Mouse (Mus musculus): ENCODE results near the gene Gm26602. TPM values are rescaled to one million over a fixed set of nuclear protein-coding genes. Genes with fewer than 3 reads are reported as not detected.
A peak's percentile ranks its signal among the peaks of the same experiment; 100 is the strongest.
"Not testable (repeated sequence)": the region's sequence is repeated elsewhere in the genome, so short reads cannot be mapped to it uniquely, and the experiment has no call there.

Gene Gm26602
- total RNA-seq, 2 experiments from 2014 or later, result 22.8 TPM; not detected in 1

DNA sequence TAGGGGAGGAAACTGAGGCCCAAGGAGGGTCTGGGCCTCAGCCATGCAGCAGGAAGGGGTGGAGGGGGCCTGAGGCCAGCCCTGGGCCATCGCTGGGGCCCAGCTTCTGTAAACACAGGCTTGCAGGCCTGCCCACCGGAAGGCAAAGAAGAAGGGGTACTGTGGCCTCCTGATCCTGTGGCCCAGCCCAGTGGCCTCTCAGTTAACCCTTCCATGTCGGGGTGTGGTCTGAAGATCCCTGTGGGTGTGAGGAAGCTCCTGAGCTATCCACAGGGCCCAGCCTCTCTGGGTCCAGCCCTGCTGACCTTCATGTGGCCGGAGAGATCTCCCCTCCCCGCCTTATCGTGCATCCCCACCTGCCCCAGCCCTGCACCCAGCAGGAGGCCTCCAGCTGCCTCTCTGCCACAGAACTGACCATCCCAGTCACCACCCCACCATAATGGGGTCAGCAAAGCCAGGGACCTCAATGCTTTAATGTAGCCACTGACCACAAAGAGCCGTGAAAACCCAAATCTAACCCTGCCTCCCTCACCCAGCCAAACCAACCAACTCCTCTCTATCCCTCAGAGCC, 36.2 kb downstream of the Gm26602 start:
- ATAC-seq (replicated peaks; ENCODE audit: low FRiP score, poor library complexity, severe bottlenecking), result no peak

DNA sequence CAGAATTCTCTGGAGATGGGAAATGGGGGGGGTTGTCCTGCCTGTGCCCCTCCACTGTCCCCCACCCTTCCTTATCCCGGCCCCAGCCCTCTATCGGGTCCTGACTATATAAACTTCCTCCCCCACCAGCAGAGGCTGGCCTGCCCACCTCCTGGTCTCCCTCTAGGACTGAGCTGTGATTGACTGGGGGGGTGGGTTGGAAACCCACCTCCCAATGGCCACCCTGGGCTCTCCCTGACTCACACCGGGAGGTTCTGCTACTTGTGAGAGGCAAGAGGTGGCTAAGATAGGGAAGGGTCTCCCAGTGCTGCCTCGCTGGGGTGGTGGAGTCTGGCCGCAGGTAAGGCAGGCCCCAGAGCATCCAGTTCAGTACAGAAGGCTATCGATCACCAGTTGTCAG, 36.8 kb downstream of the Gm26602 start:
- ATAC-seq (replicated peaks; ENCODE audit: low FRiP score, poor library complexity, severe bottlenecking), result no peak

DNA sequence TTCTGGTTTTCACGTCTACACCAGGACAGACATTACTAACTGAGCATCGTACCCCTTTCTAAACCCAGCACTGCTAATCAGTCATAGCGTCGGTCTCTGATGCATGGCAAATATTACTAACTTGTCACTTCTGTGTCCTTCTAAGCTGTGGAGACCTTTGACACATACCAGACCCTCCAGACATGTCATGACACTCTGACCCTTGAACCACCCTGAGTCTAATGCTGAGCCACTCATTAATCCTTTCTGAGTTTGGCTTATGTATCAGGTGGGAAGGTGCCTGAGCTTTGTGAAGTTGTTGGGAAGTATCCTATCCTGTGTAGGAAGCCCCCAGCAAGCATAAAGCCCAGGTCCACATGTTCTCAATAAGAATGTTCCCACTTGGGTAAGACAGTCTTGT, 39.2 kb downstream of the Gm26602 start:
- no peak for ATAC-seq (replicated peaks; ENCODE audit: low FRiP score, poor library complexity, severe bottlenecking)

DNA sequence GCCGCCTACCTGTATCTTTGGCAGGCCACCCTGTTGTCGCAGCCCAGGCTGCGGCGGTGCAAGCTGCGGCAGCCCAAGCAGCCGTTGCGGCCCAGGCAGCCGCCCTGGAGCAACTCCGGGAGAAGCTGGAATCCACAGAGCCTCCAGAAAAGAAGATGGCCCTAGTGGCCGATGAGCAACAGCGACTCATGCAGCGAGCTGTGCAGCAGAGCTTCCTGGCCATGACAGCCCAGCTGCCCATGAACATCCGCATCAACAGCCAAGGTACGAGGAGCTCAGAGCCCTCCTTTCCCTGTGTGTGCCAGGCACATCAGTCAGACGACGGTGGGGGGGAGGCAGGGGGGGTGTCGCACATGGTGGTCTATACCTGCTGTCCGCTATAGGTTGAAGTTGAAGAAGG, 40.0 kb downstream of the Gm26602 start:
- ATAC-seq (replicated peaks; ENCODE audit: low FRiP score, poor library complexity, severe bottlenecking), result no peak

DNA sequence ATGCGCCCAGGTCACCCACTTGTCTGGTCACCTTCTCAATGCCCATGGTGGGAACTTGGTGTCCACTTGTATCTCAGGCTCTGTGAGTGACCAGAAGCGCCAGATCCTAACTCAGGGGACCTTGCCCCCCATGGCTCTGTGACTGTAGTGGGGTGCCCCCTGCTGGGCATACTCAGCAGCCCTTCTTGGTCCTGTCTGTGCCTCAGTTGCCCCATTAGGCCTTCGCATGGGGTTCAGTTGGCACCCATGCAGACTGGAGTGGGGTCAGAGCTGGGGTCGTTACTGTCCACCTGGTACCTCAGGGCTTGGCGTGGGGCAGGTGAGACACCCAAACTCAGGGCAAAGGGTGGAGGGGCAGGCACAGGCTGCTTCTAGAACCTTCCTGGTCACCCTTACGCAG, 43.3 kb downstream of the Gm26602 start:
- no peak for ATAC-seq (replicated peaks; ENCODE audit: low FRiP score, poor library complexity, severe bottlenecking)

DNA sequence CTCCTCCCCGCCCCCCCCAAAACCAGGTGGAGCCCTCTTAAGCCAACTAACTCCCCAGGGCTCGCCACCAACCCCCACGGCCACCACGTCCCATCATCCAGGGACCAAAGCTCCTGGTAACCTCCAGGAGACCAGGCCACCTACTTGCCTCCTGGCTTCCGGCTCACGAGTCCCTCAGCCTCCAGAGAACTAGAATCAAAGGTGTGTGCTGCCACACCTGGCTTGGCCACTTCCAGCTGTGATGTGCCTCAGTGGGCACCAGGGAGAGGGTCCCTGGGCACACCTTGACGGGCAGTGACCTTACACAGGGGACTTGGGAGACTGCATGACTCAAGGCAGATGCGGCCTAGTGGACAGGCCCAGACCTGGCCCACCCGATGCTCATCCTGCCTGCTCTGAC, 45.0 kb downstream of the Gm26602 start:
- ATAC-seq (replicated peaks; ENCODE audit: low FRiP score, poor library complexity, severe bottlenecking), result no peak

DNA sequence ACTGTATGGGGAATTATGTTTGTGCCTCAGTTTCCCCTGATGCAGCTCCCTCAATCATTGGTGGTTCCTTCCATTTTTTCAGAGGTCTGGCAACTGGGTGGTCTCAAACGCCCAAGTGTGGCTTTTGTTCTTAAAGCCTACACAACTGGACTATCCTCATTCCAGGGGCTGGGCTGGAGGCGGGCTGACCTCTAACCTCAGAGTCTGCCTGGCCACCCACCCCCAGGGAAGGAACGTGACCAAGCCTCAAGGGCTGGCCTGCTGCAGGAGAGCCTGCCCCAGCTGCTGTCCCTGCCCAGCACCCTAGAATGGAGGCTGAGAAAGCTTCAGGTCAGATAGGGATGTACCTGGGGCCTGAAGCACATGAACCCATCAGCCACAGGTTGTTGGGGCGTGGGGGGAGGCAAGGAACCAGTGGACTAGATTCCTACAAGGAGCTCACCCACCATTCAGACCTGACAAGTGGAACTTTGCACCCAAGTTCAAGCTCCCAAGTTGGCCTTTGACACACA, 46.0 kb downstream of the Gm26602 start:
- ATAC-seq (replicated peaks; ENCODE audit: low FRiP score, poor library complexity, severe bottlenecking), result no peak

DNA sequence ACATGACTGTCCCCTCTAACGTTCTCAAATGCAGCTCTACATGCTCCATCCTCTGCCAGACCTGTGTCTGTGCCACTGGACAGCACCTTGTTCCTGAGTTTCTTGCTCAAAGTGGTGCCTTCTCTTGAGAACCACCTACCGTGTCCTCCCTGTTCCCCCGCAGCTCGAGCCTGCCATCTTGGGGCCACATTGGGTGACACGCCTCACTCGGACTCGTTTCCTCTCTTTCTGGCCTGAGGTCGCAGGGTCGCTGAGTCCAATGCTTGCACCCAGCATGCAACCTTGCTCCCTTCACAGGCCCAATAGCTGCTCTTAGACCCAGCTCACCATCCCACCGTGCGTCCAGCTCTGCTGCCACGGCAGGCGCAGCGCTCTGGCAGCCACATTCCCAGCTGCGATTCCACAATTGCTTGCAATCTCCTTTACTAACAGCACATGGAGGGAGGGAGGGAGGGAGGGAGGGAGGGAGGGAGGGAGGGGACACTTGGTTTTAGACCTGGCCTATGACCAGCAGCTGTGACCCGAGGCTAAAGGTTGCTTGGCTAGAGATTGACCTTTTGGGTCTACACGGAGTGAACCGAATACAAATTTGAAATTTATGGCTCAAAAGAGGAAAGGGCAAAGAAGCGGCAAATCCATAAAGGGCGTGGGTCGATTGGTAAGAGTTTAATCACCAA, 47.6 kb downstream of the Gm26602 start:
- peak; percentile 45 for ATAC-seq (replicated peaks; ENCODE audit: low FRiP score, poor library complexity, severe bottlenecking)

DNA sequence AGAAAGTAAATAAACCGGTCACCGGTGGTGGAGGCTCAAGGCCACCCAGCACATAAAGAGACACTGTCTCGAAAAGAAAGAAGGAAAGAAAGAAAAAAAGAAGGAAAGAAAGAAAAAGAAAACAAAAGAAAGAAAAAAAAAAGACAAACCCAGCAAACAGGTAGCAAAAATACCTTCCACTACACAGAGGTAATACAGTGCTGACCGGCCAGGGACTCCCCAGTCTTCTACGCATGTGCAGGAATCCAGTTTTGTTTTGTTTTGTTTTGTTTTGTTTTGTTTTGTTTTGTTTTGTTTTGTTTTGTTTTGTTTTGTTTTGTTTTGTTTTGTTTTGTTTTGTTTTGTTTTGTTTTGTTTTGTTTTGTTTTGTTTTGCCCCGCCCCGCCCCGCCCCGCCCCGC, 48.8 kb downstream of the Gm26602 start:
- not testable (repeated sequence) for ATAC-seq (replicated peaks; ENCODE audit: low FRiP score, poor library complexity, severe bottlenecking)

DNA sequence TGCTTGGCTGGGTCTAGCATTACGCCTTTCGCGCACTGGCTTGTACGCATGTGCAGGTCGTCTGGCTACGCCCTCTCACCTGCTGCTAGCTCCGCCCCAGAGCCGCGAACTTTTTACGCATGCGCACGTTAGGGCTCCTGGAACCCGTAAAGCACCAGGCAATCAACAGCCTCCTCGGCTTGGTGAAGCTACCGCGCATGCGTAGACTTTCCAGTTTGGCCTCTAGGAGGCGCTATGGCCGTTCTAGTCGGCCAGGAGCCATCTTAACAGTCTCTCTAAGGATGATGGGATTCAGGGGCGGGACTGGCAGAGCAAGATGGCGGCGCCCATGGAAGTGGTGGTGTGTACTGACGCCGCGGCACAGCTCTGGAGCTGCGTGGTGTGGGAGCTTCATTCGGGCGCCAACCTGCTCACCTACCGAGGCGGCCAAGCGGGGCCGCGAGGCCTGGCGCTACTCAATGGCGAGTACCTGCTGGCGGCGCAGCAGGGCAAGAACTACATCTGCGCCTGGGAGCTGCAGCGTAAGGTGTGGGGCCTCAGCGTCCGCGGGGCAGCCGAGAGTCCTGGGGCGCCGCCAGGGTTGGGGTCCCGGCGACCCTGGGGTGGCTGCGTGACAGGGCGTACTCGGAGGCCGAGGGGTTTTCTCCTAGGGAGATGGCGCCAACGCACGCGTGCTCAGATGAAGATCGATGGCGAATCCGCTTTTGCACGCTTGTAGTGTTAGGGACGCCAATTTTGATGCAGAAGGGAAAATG, 49.4 kb downstream of the Gm26602 start, which contains the start of gene Wdr18:
Gene Wdr18, plus strand, starts transcription at position 306 of the 755 bp plus-strand sequence.
- ATAC-seq (replicated peaks; ENCODE audit: low FRiP score, poor library complexity, severe bottlenecking), result peak; percentile 94

Other genes with a start within 250 kb of the Gm26602 start
Only the 30 nearest of the 35 such genes appear.
- not detected in 2 replicates for gene Gzmm, start 221.8 kb upstream of the Gm26602 start, total RNA-seq (2015; ENCODE audit: low replicate concordance)
- not detected in 2 replicates for gene Gzmm, start 221.8 kb upstream of the Gm26602 start, total RNA-seq (2017; ENCODE audit: low replicate concordance)
- gene Bsg, start 206.4 kb upstream of the Gm26602 start, total RNA-seq (2015; ENCODE audit: low replicate concordance), result 1,896 and 2,324 TPM in 2 replicates
- 1,328 and 1,345 TPM in 2 replicates for gene Bsg, start 206.4 kb upstream of the Gm26602 start, total RNA-seq (2017; ENCODE audit: low replicate concordance)
- gene Hcn2, start 194.2 kb upstream of the Gm26602 start, total RNA-seq (2015; ENCODE audit: low replicate concordance), result not detected in 2 replicates
- not detected in 2 replicates for gene Hcn2, start 194.2 kb upstream of the Gm26602 start, total RNA-seq (2017; ENCODE audit: low replicate concordance)
- gene Polrmt, start 164.3 kb upstream of the Gm26602 start, total RNA-seq (2015; ENCODE audit: low replicate concordance), result 8.0 TPM in 1 of 2 replicates, not detected in the other
- gene Polrmt, start 164.3 kb upstream of the Gm26602 start, total RNA-seq (2017; ENCODE audit: low replicate concordance), result 0.64 and 4.4 TPM in 2 replicates
- gene Fgf22, start 155.8 kb upstream of the Gm26602 start, total RNA-seq (2015; ENCODE audit: low replicate concordance), result not detected in 2 replicates
- gene Fgf22, start 155.8 kb upstream of the Gm26602 start, total RNA-seq (2017; ENCODE audit: low replicate concordance), result not detected in 2 replicates
- gene Rnf126, start 143.9 kb upstream of the Gm26602 start, total RNA-seq (2015; ENCODE audit: low replicate concordance), result 40.0 and 58.7 TPM in 2 replicates
- 18.3 and 19.4 TPM in 2 replicates for gene Rnf126, start 143.9 kb upstream of the Gm26602 start, total RNA-seq (2017; ENCODE audit: low replicate concordance)
- 5.4 TPM in 1 of 2 replicates, not detected in the other for gene Fstl3, start 133.6 kb upstream of the Gm26602 start, total RNA-seq (2015; ENCODE audit: low replicate concordance)
- 0.38 and 1.3 TPM in 2 replicates for gene Fstl3, start 133.6 kb upstream of the Gm26602 start, total RNA-seq (2017; ENCODE audit: low replicate concordance)
- 25.6 and 44.0 TPM in 2 replicates for gene Prss57, start 119.9 kb upstream of the Gm26602 start, total RNA-seq (2015; ENCODE audit: low replicate concordance)
- 1.1 and 6.5 TPM in 2 replicates for gene Prss57, start 119.9 kb upstream of the Gm26602 start, total RNA-seq (2017; ENCODE audit: low replicate concordance)
- gene Palm, start 117.3 kb upstream of the Gm26602 start, total RNA-seq (2015; ENCODE audit: low replicate concordance), result 8.8 and 16.2 TPM in 2 replicates
- gene Palm, start 117.3 kb upstream of the Gm26602 start, total RNA-seq (2017; ENCODE audit: low replicate concordance), result 2.0 and 9.2 TPM in 2 replicates
- gene Misp, start 89.9 kb upstream of the Gm26602 start, total RNA-seq (2015; ENCODE audit: low replicate concordance), result not detected in 2 replicates
- gene Misp, start 89.9 kb upstream of the Gm26602 start, total RNA-seq (2017; ENCODE audit: low replicate concordance), result not detected in 2 replicates
- gene Ptbp1, start 56.4 kb upstream of the Gm26602 start, total RNA-seq (2015; ENCODE audit: low replicate concordance), result 134 and 185 TPM in 2 replicates
- gene Ptbp1, start 56.4 kb upstream of the Gm26602 start, total RNA-seq (2017; ENCODE audit: low replicate concordance), result 89.3 and 94.7 TPM in 2 replicates
- gene Prtn3, start 36.4 kb upstream of the Gm26602 start, total RNA-seq (2015; ENCODE audit: low replicate concordance), result 247 and 296 TPM in 2 replicates
- 52.3 and 54.7 TPM in 2 replicates for gene Prtn3, start 36.4 kb upstream of the Gm26602 start, total RNA-seq (2017; ENCODE audit: low replicate concordance)
- gene Plppr3, start 36.2 kb upstream of the Gm26602 start, total RNA-seq (2015; ENCODE audit: low replicate concordance), result 0.84 TPM in 1 of 2 replicates, not detected in the other
- 0.83 and 1.7 TPM in 2 replicates for gene Plppr3, start 36.2 kb upstream of the Gm26602 start, total RNA-seq (2017; ENCODE audit: low replicate concordance)
- gene Elane, start 24.6 kb upstream of the Gm26602 start, total RNA-seq (2015; ENCODE audit: low replicate concordance), result 613 and 617 TPM in 2 replicates
- gene Elane, start 24.6 kb upstream of the Gm26602 start, total RNA-seq (2017; ENCODE audit: low replicate concordance), result 146 and 166 TPM in 2 replicates
- not detected in 2 replicates for gene Cfd, start 20.0 kb upstream of the Gm26602 start, total RNA-seq (2015; ENCODE audit: low replicate concordance)
- not detected in 2 replicates for gene Cfd, start 20.0 kb upstream of the Gm26602 start, total RNA-seq (2017; ENCODE audit: low replicate concordance)
- 5.9 and 17.7 TPM in 2 replicates for gene Med16, start 1.9 kb upstream of the Gm26602 start, total RNA-seq (2015; ENCODE audit: low replicate concordance)
- gene Med16, start 1.9 kb upstream of the Gm26602 start, total RNA-seq (2017; ENCODE audit: low replicate concordance), result 8.0 and 9.1 TPM in 2 replicates
- gene Kiss1r, start 6.1 kb downstream of the Gm26602 start, total RNA-seq (2015; ENCODE audit: low replicate concordance), result not detected in 2 replicates
- gene Kiss1r, start 6.1 kb downstream of the Gm26602 start, total RNA-seq (2017; ENCODE audit: low replicate concordance), result not detected in 2 replicates
- gene R3hdm4, start 10.4 kb downstream of the Gm26602 start, total RNA-seq (2015; ENCODE audit: low replicate concordance), result 60.2 and 65.4 TPM in 2 replicates
- 37.4 and 45.8 TPM in 2 replicates for gene R3hdm4, start 10.4 kb downstream of the Gm26602 start, total RNA-seq (2017; ENCODE audit: low replicate concordance)
- 4.2 and 9.7 TPM in 2 replicates for gene Arid3a, start 16.2 kb downstream of the Gm26602 start, total RNA-seq (2015; ENCODE audit: low replicate concordance)
- gene Arid3a, start 16.2 kb downstream of the Gm26602 start, total RNA-seq (2017; ENCODE audit: low replicate concordance), result 4.8 and 8.6 TPM in 2 replicates
- 4.0 and 10.1 TPM in 2 replicates for gene Wdr18, start 49.3 kb downstream of the Gm26602 start, total RNA-seq (2015; ENCODE audit: low replicate concordance)
- 0.98 and 4.6 TPM in 2 replicates for gene Wdr18, start 49.3 kb downstream of the Gm26602 start, total RNA-seq (2017; ENCODE audit: low replicate concordance)
- gene Grin3b, start 59.9 kb downstream of the Gm26602 start, total RNA-seq (2015; ENCODE audit: low replicate concordance), result not detected in 2 replicates
- gene Grin3b, start 59.9 kb downstream of the Gm26602 start, total RNA-seq (2017; ENCODE audit: low replicate concordance), result not detected in 2 replicates
- 57.0 and 78.9 TPM in 2 replicates for gene Tmem259, start 73.5 kb downstream of the Gm26602 start, total RNA-seq (2015; ENCODE audit: low replicate concordance)
- 49.2 and 51.1 TPM in 2 replicates for gene Tmem259, start 73.5 kb downstream of the Gm26602 start, total RNA-seq (2017; ENCODE audit: low replicate concordance)
- gene Cnn2, start 77.7 kb downstream of the Gm26602 start, total RNA-seq (2015; ENCODE audit: low replicate concordance), result 20.1 and 39.6 TPM in 2 replicates
- gene Cnn2, start 77.7 kb downstream of the Gm26602 start, total RNA-seq (2017; ENCODE audit: low replicate concordance), result 18.2 and 26.3 TPM in 2 replicates
- 44.0 and 58.4 TPM in 2 replicates for gene Abca7, start 85.6 kb downstream of the Gm26602 start, total RNA-seq (2015; ENCODE audit: low replicate concordance)
- gene Abca7, start 85.6 kb downstream of the Gm26602 start, total RNA-seq (2017; ENCODE audit: low replicate concordance), result 58.6 and 71.8 TPM in 2 replicates
- 23.4 and 23.9 TPM in 2 replicates for gene Arhgap45, start 105.8 kb downstream of the Gm26602 start, total RNA-seq (2015; ENCODE audit: low replicate concordance)
- 16.0 and 28.8 TPM in 2 replicates for gene Arhgap45, start 105.8 kb downstream of the Gm26602 start, total RNA-seq (2017; ENCODE audit: low replicate concordance)
- gene Polr2e, start 128.9 kb downstream of the Gm26602 start, total RNA-seq (2015; ENCODE audit: low replicate concordance), result 18.4 and 20.5 TPM in 2 replicates
- 14.6 and 28.4 TPM in 2 replicates for gene Polr2e, start 128.9 kb downstream of the Gm26602 start, total RNA-seq (2017; ENCODE audit: low replicate concordance)
- gene Gpx4, start 136.3 kb downstream of the Gm26602 start, total RNA-seq (2015; ENCODE audit: low replicate concordance), result 371 and 490 TPM in 2 replicates
- gene Gpx4, start 136.3 kb downstream of the Gm26602 start, total RNA-seq (2017; ENCODE audit: low replicate concordance), result 239 and 372 TPM in 2 replicates
- gene Sbno2, start 194.7 kb downstream of the Gm26602 start, total RNA-seq (2015; ENCODE audit: low replicate concordance), result 19.5 and 21.8 TPM in 2 replicates
- 34.3 and 36.1 TPM in 2 replicates for gene Sbno2, start 194.7 kb downstream of the Gm26602 start, total RNA-seq (2017; ENCODE audit: low replicate concordance)
- 224 and 296 TPM in 2 replicates for gene Stk11, start 204.9 kb downstream of the Gm26602 start, total RNA-seq (2015; ENCODE audit: low replicate concordance)
- gene Stk11, start 204.9 kb downstream of the Gm26602 start, total RNA-seq (2017; ENCODE audit: low replicate concordance), result 440 and 520 TPM in 2 replicates
- 89.3 and 94.8 TPM in 2 replicates for gene Atp5d, start 227.8 kb downstream of the Gm26602 start, total RNA-seq (2015; ENCODE audit: low replicate concordance)
- 19.4 and 39.9 TPM in 2 replicates for gene Atp5d, start 227.8 kb downstream of the Gm26602 start, total RNA-seq (2017; ENCODE audit: low replicate concordance)